Mouse (Mus musculus) adrenal gland, adult 2 months (tissue): ENCODE data around the gene Tbrg4. TPM values are rescaled to one million over a fixed set of nuclear protein-coding genes. Genes with fewer than 3 reads are reported as not detected.
"Not testable (repeated sequence)": the region's sequence is repeated elsewhere in the genome, so short reads cannot be mapped to it uniquely, and the experiment has no call there.

Source experiments
- DNase-seq: peaks from one replicate; pipeline ENCODE4 v3.0.0; 2021
- long read RNA-seq: library from polyadenylated mRNA; stranded (forward); transcript quantifications from one replicate; pipeline ENCODE4 v2.0.0, GENCODE M21; 2021
- polyA plus RNA-seq: library from polyadenylated mRNA; depleted of rRNA; stranded (reverse); fragments of >200 nt; gene quantifications from 2 replicates; pipeline ENCODE4 v1.2.3, GENCODE M21; 2012; rRNA removed
- total RNA-seq, 2 experiments: library from RNA; stranded (reverse); gene quantifications; 2 replicates each; pipeline ENCODE4 v1.2.3; 2021

Gene Tbrg4
- total RNA-seq (10 to 100 TPM; 68.2 to 82.2 TPM), polyA plus RNA-seq (91.3 and 92.6 TPM in 2 replicates)
- long read RNA-seq, transcript Tbrg4-201 (12 exons, 2,290 nt) = major isoform, 20 of 33 reads
- long read RNA-seq, partial matches to known transcripts = 6 of 33 reads
- long read RNA-seq, other reads (novel, unspliced or antisense) = 5 of 33 reads

DNA sequence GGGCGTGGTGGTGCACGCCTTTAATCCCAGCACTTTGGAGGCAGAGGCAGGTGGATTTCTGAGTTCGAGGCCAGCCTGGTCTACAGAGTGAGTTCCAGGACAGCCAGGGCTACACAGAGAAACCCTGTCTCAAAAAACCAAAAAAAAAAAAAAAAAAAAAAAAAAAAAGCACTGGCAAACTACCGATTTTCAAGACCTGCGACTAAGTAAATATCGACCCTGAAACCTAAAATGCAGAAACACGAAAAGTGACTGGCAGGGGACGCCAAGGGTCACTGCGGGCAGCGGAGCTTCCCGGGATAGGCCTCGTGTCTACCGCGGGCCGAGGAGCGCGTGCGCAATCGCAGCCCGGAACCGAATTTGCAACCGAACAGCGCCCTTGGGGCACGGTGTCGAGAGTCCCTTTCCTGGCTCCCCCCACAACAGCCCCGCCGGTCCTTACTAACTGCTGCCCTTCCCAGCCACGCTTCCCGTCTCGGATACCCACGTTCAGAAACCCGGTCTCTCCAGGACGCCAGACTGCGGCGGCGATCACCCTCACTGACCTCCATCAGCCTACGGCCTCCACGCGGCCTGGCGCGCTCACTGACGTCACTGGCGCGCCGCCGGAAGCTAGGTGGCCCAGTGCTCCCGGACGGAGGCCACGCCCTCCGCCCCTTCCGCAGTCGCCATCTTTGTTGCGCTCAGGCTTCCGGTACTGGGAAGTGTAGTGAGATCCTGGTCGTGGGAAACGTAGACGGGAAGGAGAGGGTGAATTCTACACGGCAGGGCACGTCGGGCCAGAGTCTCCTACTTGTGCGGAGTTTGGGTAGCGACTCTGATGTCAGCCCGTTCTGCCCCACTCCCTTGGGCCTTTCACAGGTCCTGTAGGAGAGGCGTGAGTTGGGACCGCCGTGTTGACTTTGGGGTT, at the start of gene Tbrg4:
Gene Tbrg4 (minus strand): TSS at position 590 of the 910 bp plus-strand sequence.
- DNase-seq = peak; percentile 96

DNA sequence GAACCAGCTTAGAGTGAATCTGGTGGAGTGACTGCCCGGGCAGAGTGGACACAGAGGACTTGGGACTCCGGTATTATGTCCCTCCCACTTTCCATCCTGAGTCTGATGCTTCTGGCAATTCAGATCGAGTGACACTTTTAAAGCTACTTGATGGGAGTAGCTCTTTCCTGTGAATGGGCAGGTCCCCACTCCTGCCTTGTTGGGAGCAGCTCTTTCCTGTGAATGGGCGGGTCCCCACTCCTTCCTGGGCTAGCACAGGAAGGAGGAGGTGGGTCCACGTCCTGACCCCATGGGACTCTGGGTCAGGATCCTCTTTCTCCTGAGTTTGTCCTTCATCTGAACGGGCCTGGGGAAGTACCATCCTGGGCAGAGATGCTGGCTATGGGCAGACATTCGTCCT, 49.5 kb upstream of the Tbrg4 start:
- DNase-seq = peak; percentile 52

DNA sequence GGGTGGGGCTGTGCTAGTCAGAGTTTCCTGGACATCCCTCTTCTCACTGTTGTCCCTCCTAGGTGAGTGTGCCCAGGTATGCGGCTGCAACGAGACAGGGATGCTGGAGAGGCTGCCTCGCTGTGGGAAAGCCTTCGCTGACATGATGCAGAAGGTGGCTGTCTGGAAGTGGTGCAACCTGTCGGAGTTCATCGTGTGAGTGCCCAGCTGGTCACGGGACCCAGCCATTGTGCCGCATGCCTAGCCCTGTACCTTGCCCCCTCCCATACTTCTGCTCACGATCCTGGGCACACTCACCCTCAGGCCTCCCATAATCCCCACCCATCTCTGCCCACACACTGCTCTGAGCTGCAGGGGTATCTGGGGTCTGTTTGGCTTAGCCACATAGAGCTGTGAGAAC, 48.8 kb upstream of the Tbrg4 start:
- no peak for DNase-seq

DNA sequence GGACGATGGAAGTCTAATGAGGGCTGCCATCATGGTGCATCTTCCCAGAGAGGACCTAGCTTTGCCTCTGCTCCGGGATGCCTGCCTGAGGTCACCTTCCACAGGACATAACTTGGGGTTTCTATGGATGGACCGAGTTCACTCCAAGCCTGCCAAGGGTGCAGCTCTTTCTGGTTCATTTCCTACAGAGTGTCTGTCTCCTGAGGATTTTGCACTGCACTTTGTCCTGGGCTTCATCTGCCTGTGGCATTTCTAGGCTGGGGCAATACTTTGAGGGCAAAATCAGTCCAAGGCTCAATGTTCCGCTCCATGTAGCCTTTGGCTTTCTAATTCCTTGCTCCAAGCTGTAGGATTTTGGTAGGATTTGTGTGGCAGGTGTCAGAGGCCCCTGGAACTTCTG, 45.0 kb upstream of the Tbrg4 start:
- DNase-seq = no peak

DNA sequence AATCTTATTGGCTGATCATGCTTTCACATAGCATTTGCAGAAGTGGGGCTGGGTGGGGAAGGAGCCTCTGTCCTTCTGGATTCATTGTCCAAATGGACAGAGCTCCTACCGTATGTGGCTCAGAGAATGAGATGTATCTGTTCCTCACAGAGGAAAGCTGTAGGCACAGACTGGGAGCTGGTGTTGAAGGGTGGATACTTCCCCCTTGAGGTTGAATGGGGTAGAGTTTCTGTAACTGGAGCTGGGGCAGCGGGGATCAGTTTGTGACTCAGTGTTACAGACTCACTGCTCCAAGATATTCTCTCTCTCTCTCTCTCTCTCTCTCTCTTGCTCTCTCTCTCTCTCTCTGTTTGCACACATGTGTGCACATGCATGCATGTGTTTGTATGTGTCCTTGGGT, 44.2 kb upstream of the Tbrg4 start:
- DNase-seq = no peak

DNA sequence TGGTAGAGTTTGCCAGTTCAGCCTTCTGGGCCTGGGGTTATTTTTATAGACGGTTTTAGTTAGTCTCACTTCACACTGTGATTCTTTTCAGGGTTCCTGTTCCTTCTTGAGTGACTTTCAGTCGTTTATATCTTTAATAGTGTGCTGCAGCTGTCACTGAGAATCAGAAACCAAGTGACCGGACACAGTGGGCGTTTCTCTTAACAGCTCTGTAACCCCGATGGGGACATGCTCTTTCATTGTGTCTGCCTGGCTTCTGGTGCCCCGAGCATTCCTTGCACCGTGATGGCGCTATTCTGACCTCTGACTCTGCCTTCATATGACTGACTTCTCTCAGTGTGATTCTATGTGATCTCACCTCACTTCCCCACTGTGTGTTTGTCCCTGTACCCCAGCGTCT, 43.2 kb upstream of the Tbrg4 start:
- no peak for DNase-seq

DNA sequence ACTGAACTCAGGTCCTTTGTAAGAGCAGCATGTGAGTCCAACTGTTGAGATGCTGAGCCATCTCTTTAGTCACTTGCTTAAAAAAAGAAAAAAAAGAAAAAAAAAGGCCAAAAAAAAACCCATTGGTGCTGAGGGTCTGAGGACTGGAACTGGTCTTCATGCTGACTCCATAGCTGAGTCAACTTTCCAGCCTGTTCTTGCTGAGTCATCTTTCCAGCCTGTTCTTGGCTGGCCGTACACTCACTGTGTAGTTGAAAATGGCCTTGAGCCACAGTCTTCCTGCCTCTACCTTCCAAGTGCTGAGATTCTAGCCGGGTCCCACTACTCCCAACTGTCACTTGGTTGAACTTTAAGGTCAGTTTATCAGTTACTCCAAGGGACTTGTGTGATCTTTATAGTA, 40.8 kb upstream of the Tbrg4 start:
- DNase-seq = peak; percentile 29

DNA sequence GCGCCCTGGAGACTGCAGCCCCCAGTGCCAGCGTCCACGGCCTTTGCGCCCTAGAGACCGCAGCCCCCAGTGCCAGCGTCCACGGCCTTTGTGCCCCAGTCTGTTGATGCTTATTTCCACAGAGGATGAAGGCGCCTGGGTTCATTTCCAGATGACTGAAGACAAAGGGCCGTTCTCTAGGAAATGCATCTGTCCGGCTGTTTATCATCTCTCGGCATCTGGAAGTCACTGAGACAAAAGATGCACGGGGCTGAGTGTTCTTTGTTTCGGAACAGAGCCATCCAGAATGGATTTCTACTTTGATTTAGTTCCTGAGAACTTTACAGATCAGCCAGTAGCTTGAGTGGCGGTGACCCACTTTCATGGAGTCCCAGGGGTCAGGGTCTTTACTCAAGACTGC, 35.3 kb upstream of the Tbrg4 start:
- no peak for DNase-seq

DNA sequence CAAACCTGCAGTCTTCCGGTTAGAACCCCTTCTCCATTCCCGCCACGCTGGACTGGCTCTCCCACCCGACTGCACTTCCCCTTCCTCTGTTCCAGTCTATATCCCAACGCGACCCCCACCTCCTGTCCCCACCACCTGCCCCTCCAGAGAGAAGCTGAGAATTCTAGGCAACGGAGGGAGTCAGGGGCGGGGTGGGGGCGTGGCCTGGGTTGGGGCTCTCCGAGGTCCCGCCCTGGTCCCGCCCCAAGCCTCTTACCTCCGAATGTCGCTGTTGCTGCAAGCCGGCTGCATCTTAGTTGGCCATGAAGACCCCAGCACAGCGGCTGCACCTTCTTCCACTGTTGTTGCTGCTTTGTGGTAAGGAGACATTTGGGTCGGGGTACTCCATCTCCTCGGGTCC, 32.4 kb upstream of the Tbrg4 start, which contains the start of gene Ramp3:
Gene Ramp3 (plus strand): TSS at position 251 of the 400 bp plus-strand sequence.
- peak; percentile 42 for DNase-seq

DNA sequence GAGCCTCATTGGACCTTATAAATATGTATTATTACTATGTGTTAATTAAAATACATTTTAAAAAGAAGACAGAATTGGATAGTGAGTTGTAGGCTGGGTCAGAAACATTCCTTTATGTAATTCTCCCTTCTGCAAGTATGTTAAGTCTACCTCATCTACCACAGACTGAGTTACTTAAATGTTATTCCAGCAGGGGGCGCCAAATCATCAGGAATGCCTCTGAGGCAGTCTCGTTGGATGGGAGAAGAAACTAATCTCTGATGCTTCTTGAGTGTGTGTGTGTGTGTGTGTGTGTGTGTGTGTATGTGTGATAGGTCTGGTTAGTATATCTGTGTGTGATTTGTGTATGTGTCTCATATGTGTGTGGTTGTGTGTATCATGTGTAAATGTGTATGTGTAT, 29.0 kb upstream of the Tbrg4 start:
- peak; percentile 67 for DNase-seq

DNA sequence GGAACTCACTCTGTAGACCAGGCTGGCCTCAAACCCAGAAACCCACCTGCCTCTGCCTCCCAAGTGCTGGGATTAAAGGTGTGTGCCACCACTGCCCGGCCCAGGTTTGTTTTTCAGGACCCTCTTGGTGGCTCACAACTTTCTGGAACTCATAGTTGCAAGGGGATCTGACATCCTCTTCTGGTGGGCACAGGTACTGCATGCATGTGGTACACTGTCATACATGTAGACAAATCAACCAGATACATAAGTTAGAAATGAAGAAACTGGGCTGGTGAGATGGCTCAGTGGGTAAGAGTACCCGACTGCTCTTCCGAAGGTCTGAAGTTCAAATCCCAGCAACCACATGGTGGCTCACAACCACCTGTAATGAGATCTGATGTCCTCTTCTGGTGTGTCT, 27.1 kb upstream of the Tbrg4 start:
- DNase-seq = not testable (repeated sequence)

DNA sequence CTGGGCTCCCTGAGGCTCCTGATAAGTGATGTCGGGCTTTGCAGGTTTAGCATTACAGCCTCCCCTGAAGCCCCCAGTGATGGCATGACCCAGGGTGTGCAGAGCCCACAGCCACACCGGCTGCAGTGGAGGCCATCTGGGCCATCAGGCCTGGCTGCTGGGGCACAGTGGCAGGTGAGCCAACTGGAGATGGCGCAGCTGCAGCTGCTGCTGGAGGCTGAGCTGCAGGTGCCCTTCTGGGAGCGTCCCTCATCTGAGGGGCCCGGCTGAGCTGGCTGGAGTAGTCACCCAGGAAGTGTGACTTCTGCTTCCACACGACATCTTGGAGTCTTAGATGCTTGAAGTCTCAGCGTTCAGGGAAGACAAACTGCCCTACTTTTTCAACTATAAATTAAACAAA, 24.7 kb upstream of the Tbrg4 start:
- no peak for DNase-seq

DNA sequence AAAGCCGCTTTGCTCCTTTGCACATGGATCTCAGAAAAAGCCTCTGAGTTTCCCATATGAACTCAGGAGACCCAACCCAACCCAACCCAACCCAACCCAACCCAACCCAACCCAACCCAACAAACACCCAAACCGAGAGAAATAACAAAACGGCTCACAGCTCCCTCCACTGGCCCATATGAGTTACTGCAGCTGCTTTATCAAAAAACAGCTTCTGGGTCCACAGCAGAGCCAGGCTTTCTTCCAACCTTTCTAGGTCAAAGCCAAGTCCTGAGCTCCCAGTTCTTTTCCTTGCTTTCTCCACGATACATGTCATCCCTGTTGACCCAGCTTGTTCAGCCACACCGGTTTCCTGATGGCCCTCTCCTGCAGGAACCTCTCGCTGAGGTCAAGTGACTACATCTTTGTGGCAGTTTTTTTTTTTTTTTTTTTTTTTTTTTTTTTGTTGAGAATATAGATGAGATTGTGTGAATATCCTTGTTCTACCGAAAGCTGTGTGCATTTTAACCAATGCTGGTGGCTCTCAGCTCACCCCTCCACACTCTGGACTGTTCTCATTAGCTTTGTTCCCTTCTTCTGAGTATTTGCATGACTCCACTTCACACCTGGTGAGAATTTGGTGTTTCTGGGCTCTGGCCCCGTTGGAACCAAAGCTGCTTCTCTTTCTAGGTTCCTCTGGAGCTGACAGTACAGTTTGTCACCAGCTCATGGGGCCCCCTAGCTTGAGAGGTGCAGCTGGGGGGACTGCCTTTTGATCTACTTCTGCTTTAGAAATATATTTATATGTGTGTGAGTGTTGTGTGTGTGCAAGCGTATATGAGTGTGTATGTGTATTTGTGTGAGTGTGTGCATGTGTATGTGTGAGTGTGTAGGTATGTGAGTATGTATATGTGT, 22.2 kb upstream of the Tbrg4 start:
- no peak for DNase-seq

DNA sequence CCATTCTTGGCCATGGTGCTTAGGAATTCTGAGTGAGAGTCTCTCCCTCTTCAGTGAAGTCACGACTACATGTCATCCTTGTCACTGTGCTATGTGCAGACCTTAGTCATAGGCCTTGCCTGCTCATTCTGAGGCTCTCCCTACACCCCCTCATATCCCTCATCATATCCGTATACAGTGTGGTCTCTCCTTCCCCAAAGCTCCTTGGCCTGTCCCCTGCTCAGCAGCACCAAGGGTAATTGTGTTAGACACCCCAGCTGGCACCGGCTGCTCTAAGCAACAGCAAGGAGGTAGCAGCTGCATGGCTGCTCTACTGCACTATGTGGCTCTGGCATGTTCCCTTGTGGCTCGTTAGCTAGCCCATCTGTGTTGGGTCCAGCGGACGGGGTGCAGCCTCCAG, 18.7 kb upstream of the Tbrg4 start:
- no peak for DNase-seq

DNA sequence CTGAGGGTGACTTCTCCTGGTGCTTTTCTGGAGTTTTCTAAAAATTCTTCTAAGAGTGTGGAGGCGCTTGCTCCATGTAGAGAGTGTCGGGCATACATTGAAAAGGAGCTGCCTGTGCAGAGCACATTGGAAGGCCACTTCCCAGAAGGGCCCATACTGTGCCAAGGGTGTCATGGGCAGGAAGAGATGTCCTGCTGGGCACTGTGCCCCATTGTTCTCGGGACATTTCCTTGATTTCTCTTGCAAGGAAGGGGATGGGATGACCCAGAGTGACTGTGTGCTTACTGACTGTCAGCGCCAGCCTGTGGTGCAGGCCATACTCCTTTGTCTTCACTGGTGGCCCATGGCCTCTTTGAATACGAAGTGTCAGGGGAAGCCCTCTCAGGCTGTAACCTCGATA, 13.2 kb upstream of the Tbrg4 start:
- no peak for DNase-seq

DNA sequence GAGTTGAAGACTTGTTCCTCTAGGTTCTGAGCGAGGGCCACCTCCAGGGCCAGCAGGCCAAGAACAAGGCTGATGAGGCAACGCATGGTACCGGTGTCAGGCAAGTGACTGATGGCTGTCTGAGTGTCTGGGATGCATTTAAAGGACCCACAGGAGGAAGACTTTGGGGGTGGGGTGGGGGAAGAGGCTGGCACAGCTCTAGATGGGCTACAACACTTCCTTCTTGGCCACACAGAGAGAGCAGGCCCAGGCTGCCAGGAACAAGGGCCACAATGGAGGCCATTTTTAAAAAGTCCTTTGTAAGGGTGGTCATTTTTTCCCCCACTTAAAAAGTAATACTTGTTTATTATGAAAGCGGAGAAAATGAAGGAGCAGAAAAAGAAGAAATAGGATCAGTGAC, 12.7 kb upstream of the Tbrg4 start, which contains the start of gene Wap:
Gene Wap (minus strand): TSS at position 101 of the 400 bp plus-strand sequence.
- DNase-seq = no peak

DNA sequence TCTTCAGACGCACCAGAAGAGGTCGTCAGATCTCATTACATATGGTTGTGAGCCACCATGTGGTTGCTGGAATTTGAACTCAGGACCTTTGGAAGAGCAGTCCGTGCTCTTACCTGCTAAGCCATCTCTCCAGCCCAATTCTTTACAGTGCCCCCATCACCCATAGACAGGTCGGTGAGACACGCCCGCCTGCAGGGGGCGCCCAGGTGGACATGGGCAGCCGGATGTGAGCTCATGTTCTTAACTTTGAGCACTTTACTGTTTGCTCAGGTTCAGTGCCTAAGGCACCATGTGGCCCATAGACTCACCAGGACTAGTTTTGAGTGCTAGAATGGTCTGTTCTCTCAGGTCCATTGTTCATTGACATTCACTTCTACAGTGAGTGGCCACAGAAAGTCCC, 10.3 kb upstream of the Tbrg4 start:
- DNase-seq = no peak

DNA sequence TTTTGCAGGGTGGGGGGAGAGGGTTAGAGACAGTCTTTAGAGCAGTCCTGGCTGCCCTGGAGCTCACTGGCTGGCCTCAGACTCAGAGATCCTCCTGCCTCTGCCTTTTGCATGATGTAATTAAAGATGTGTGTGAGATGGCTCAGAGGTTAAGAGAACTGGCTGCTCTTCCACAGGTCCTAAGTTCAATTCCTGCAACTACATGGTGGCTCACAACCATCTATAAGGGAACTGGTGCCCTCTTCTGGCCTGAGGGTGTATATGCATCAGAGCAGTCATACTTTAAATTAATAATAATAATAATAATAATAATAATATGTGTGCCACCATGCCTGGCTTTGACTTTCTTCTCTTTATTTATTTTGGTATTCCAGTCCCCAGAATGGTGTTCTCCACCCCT, 3.8 kb upstream of the Tbrg4 start:
- no peak for DNase-seq

DNA sequence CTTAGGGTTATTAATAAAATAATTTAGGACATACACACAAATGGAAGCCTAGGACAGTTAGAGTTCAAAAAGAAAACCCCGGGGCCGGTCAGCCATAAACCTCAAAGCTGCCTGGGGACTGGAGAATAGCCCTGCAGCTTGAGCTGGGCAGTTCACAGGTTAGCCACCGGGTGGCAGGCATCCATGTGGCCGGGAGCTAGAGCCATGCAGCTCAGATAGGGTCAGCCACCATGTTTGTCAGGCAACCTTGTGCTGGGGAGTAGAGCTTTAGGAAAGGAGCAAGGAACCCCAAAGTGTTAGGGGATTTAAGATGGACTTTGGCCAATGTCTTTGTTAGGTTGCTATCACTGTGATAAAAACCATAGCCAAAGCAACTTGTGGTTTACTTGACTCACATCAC, 2.7 kb upstream of the Tbrg4 start:
- peak; percentile 65 for DNase-seq

DNA sequence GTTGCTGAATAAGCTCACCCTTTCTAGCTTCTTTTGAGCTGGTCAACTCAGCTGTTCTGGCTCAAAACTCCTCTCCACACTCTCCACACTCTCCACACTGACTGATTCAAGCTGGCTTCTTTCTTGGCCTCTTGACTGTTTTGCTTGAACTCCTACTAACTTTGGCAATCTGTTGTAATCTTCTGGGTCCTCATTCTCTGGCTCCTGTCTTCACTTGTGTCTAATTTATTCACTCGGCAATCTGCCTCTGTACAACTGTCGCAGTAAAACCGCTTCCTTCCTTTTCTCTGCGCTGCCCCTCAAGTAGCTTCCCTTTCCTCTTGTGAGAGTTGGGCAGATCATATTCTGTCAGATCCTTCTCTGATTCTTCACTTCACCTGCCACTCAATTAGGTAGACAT, 1.9 kb upstream of the Tbrg4 start:
- no peak for DNase-seq

DNA sequence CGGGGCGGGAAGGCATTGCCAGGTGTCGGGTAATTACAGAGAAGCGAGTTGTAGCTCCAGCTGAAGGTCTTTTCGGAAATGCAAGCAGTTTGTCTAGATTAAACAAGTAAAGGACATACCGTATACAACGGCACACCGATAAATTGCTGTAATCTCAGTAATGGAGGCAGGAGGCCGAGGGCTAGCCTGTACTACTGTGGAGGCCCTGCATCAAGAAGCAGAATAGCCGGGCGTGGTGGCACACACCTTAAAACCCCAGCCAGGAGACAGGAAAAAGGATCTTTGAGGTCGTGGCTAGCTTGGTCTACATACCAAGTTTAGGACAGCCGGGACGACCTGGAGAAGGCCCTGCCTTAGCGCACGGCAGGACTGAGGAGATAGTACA, 513 bp upstream of the Tbrg4 start:
- DNase-seq = no peak

DNA sequence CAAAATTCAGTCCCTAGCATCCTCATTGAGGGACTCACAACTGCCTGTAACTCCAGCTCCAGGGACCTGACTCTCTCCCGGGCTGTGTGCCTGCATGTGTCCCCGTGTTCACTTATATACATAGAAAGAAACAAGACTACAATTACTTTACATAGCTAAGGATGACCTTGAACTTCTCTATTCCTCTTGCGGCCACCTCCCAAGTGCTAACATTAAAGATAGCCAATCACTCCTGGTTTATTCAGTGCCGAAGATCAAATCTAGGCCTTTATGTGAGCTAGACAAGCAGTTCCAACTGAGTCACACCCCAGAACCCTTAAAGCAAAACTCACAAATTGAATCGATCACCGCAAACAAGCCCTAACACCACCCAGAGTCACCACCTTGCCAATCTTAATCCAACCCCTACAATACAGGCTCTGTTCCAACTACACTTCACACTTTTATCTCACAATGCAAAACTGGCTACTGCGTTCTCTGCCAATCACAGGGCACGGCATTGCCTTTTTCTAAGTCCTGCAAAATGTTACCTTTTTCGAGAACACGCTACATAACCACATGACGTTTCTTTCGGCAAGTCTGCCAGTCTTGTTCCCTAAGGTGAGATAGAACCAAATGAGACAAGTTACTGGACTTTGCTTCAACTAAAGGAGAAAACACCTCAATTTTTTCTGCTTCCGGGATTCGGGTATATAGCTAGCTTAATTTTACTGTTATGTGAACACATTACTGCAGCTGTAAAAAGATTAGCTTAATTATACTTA, 1.1 kb downstream of the Tbrg4 start:
- no peak for DNase-seq
